Mouse (Mus musculus) CH12.LX (cell line): ENCODE measurements around the gene Ctsh. TPM values are rescaled to one million over a fixed set of nuclear protein-coding genes. Genes with fewer than 3 reads are reported as not detected.

Source experiments
- DNase-seq: peaks from one replicate; pipeline ENCODE4 v3.0.0-alpha.2; 2013; ENCODE audit errors: extremely low read depth
- H3K27ac ChIP-seq: 2 replicates; pipeline ENCODE4 v1.5.1; 2012; ENCODE audit warnings: low read depth, mild to moderate bottlenecking, control low read depth, moderate library complexity; ENCODE audit not compliant: insufficient read depth
- H3K27me3 ChIP-seq: replicated peaks from 2 replicates; pipeline ENCODE3; 2012; ENCODE audit warnings: inconsistent platforms
- H3K36me3 ChIP-seq, 2 experiments: replicated peaks in 1 of 2; 2 replicates each; pipeline versions ENCODE3 to v1.6.1; 2012; ENCODE audit warnings: inconsistent platforms in 1 of 2, low read length in 1 of 2, mild to moderate bottlenecking in 1 of 2, mixed read lengths in 1 of 2, moderate library complexity in 1 of 2; ENCODE audit not compliant: control insufficient read depth in 1 of 2, insufficient read depth in 1 of 2
- H3K4me1 ChIP-seq, 2 experiments: 2 replicates each; pipeline ENCODE4 v1.6.1; 2012; ENCODE audit warnings: inconsistent platforms in 1 of 2, moderate library complexity in 1 of 2; ENCODE audit not compliant: insufficient read depth in 2 of 2, control insufficient read depth in 1 of 2
- H3K4me2 ChIP-seq: 2 replicates; pipeline ENCODE4 v1.6.1; 2012; ENCODE audit warnings: low read depth, mild to moderate bottlenecking, control low read depth; ENCODE audit not compliant: poor library complexity, insufficient read depth, severe bottlenecking
- H3K4me3 ChIP-seq, 3 experiments: fragments of 150-350 bp in 1 of 3; sonication (generic) in 1 of 3; replicated peaks in 1 of 3; 2 replicates each; pipeline versions ENCODE3 to v1.5.1; 2011 to 2012; ENCODE audit warnings: low read depth in 2 of 3, low read length in 2 of 3, mild to moderate bottlenecking in 2 of 3, moderate library complexity in 2 of 3, control low read depth in 1 of 3, improper control_type of control experiment in 1 of 3, inconsistent platforms in 1 of 3, mixed read lengths in 1 of 3; ENCODE audit not compliant: poor library complexity in 1 of 3
- H3K79me2 ChIP-seq: replicated peaks from 2 replicates; pipeline ENCODE4 v1.6.1; 2012; ENCODE audit warnings: mild to moderate bottlenecking, moderate library complexity; ENCODE audit not compliant: control insufficient read depth, poor library complexity, insufficient read depth, severe bottlenecking; ENCODE audit errors: extremely low read depth
- H3K9ac ChIP-seq: 2 replicates; pipeline ENCODE4 v1.6.1; 2012; ENCODE audit warnings: low read depth, mild to moderate bottlenecking, control low read depth, moderate library complexity; ENCODE audit not compliant: insufficient read depth
- H3K9me3 ChIP-seq: replicated peaks from 2 replicates; pipeline ENCODE3; 2012; ENCODE audit warnings: low read length, inconsistent platforms, mixed read lengths
- BHLHE40 ChIP-seq: IDR thresholded peaks from 2 replicates; pipeline ENCODE4 v1.6.1; 2011; ENCODE audit warnings: mild to moderate bottlenecking, low read depth, low read length, improper control_type of control experiment
- CTCF ChIP-seq, 2 experiments: IDR thresholded peaks in 1 of 2; conservative IDR thresholded peaks in 1 of 2; 2 replicates each; pipeline ENCODE4 v1.5.1; 2011 to 2012; ENCODE audit warnings: low read depth in 2 of 2, low read length in 2 of 2, improper control_type of control experiment in 1 of 2, inconsistent platforms in 1 of 2, mild to moderate bottlenecking in 1 of 2, moderate library complexity in 1 of 2
- EP300 ChIP-seq: IDR thresholded peaks from 2 replicates; pipeline ENCODE4 v1.6.1; 2011; ENCODE audit warnings: low read length, improper control_type of control experiment
- ETS1 ChIP-seq: conservative IDR thresholded peaks from 2 replicates; pipeline ENCODE4 v1.6.1; 2012; ENCODE audit warnings: low read depth, mild to moderate bottlenecking, inconsistent platforms, low read length, improper control_type of control experiment, moderate library complexity
- GABPA ChIP-seq: IDR thresholded peaks from 2 replicates; pipeline ENCODE4 v1.6.1; 2012; ENCODE audit warnings: low read depth, low read length, improper control_type of control experiment, inconsistent platforms; ENCODE audit not compliant: insufficient replicate concordance
- IRF4 ChIP-seq: IDR thresholded peaks from 2 replicates; pipeline ENCODE4 v1.6.1; 2014; ENCODE audit warnings: low read depth, mild to moderate bottlenecking, inconsistent platforms, low read length, improper control_type of control experiment
- JUN ChIP-seq: IDR thresholded peaks from 2 replicates; pipeline ENCODE4 v1.6.1; 2011; ENCODE audit warnings: low read depth, mild to moderate bottlenecking, low read length, improper control_type of control experiment, moderate library complexity; ENCODE audit not compliant: insufficient read depth
- JUND ChIP-seq: conservative IDR thresholded peaks from 2 replicates; pipeline ENCODE4 v1.6.1; 2011; ENCODE audit warnings: low read depth, low read length, improper control_type of control experiment
- KAT2A ChIP-seq: IDR thresholded peaks from 2 replicates; pipeline ENCODE4 v1.6.1; 2012; ENCODE audit warnings: low read length, improper control_type of control experiment, inconsistent platforms; ENCODE audit not compliant: insufficient replicate concordance
- MAX ChIP-seq: IDR thresholded peaks from 2 replicates; pipeline ENCODE4 v1.6.1; 2011; ENCODE audit warnings: low read length, improper control_type of control experiment
- MAZ ChIP-seq: IDR thresholded peaks from 2 replicates; pipeline ENCODE4 v1.6.1; 2012; ENCODE audit warnings: low read depth, mild to moderate bottlenecking, inconsistent platforms, low read length, improper control_type of control experiment, moderate library complexity
- MXI1 ChIP-seq: IDR thresholded peaks from 2 replicates; pipeline ENCODE4 v1.6.1; 2011; ENCODE audit warnings: mild to moderate bottlenecking, low read depth, low read length, improper control_type of control experiment
- MYC ChIP-seq: IDR thresholded peaks from 2 replicates; pipeline ENCODE4 v1.6.1; 2011; ENCODE audit warnings: low read depth, mild to moderate bottlenecking, improper control_type of control experiment, low read length
- PAX5 ChIP-seq: IDR thresholded peaks from 2 replicates; pipeline ENCODE4 v1.6.1; 2012; ENCODE audit warnings: low read length, inconsistent platforms, mixed read lengths
- SMC3 ChIP-seq: IDR thresholded peaks from 2 replicates; pipeline ENCODE4 v1.6.1; 2011; ENCODE audit warnings: low read depth, low read length, improper control_type of control experiment
- TCF12 ChIP-seq: IDR thresholded peaks from 2 replicates; pipeline ENCODE4 v1.6.1; 2014; ENCODE audit warnings: low read depth, mild to moderate bottlenecking, inconsistent platforms, low read length, improper control_type of control experiment
- USF2 ChIP-seq: conservative IDR thresholded peaks from 2 replicates; pipeline ENCODE4 v1.6.1; 2011; ENCODE audit warnings: low read depth, low read length, improper control_type of control experiment
- ZKSCAN1 ChIP-seq: IDR thresholded peaks from 2 replicates; pipeline ENCODE4 v1.6.1; 2012; ENCODE audit warnings: low read depth, inconsistent platforms, low read length, improper control_type of control experiment, borderline replicate concordance
- ZNF384 ChIP-seq: IDR thresholded peaks from 2 replicates; pipeline ENCODE4 v1.6.1; 2012; ENCODE audit warnings: low read depth, low read length, improper control_type of control experiment, inconsistent platforms
- dilution Hi-C: fragments of 300-500 bp; cut with MboI; formaldehyde crosslinking; loops from 2 replicates; pipeline ENCODE4 v1.14.3; 2020; ENCODE audit warnings: low sequenced_read_pairs; ENCODE audit not compliant: extremely low pct_unique_long_range_greater_than_20kb, extremely low pct_ligation_motif_present
- in situ Hi-C: fragments of 300-500 bp; cut with MboI; formaldehyde crosslinking; loops from 3 replicates; pipeline ENCODE4 v1.14.3; 2019; ENCODE audit warnings: low sequenced_read_pairs, low pct_ligation_motif_present, low pct_unique_long_range_greater_than_20kb, mixed read lengths
- polyA plus RNA-seq: library from polyadenylated mRNA; unstranded; fragments of >175 nt; gene quantifications from 2 replicates; pipeline ENCODE4 v1.2.1, GENCODE M21; 2012; ENCODE audit warnings: low read depth; ENCODE audit not compliant: insufficient read length
- total RNA-seq, 2 experiments: library from RNA; depleted of rRNA; stranded (reverse); fragments of 300-350 nt in 1 of 2; fragments of >200 nt in 1 of 2; gene quantifications; 2 replicates each; pipeline ENCODE4 v1.2.3; 2012 to 2014

Ctsh gene
- total and polyA plus RNA-seq, 3 experiments: 133 to 316 (median 256) TPM

DNA sequence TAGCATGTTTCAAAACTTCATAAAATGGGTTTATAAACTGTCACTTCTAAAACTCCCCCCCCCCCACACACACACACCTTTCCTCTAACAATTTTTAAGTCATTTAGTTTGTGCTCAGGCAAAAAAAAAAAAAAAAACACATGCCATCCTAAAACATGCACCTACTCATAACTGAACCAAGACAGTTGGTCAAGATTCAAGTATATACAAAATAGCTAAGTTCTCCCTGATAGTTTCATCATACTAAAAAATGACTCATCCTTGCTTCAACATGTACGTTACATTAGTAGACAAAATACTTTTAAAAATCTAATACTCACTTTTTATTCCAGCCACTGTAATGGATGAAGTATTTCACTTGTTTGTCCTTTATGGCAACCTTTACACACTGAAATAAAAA, 53.0 kb downstream of the Ctsh start:
- Histone ChIP-seq H3K36me3 (peaks cover 28 to 67% of the 10 kb centered on the region in 2 experiments), H3K27me3 (no peaks in the 10 kb centered on the region), H3K9me3 (no peaks in the 10 kb centered on the region), H3K4me2 (no peak overlapping the region), H3K27ac (no peak overlapping the region), H3K4me3 (no peak overlapping the region), H3K79me2 (peaks cover 92% of the 10 kb centered on the region), H3K4me1 (peaks cover 4 to 59% of the 10 kb centered on the region in 2 experiments), H3K9ac (no peak overlapping the region)
- no peak for DNase-seq
- TF ChIP-seq CTCF (conservative IDR thresholded peaks at IDR 0.05 in 1 of 2, IDR thresholded peaks at IDR 0.05 in 1 of 2; ENCODE audit: low read depth in 2 of 2, low read length in 2 of 2) (no peak), IRF4 (0 out of 2 replicates have a peak, but pooled peaks have one; percentile 22), ZNF384 (peak; percentile 77), JUND (0 out of 2 replicates have a peak, but pooled peaks have one; percentile 30), SMC3 (no peak), MXI1 (no peak)
- dilution Hi-C loops (no loop called here), in situ Hi-C loops (no loop called here)

DNA sequence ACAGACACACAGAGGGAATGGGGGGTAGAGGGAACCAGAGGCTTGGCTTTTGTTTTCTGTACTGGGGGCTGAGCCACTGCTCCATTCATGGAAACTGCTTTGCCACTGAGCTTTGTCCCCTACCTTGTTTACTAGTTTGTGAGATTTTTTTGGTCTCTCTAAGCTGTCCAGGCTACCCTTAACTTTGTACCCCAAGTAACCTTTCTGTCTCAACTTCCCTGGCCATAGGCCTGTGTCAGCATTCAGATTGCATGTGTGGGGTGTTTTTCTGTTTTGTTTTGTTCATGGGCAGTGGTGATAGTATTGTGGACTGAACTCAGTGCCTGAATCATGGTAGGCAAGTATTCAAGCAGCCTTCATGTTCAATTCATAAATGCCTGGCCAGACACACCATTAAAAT, 54.3 kb downstream of the Ctsh start:
- peaks cover 26 to 54% of the 10 kb centered on the region in 2 experiments for H3K36me3 ChIP-seq
- H3K9me3 ChIP-seq: no peaks in the 10 kb centered on the region
- H3K4me1 ChIP-seq: peaks cover 4 to 59% of the 10 kb centered on the region in 2 experiments
- in situ Hi-C loops (no loop called here), dilution Hi-C loops (no loop called here)
- no peak overlapping the region for H3K9ac ChIP-seq
- no peak overlapping the region for H3K4me2 ChIP-seq
- no peak overlapping the region for H3K4me3 ChIP-seq
- DNase-seq: no peak
- H3K79me2 ChIP-seq: peaks cover 94% of the 10 kb centered on the region
- TF ChIP-seq KAT2A: no peak
- TF ChIP-seq TCF12: no peak
- TF ChIP-seq JUN: no peak
- no peak for TF ChIP-seq MAX
- TF ChIP-seq SMC3: no peak
- no peak for TF ChIP-seq ZKSCAN1
- no peak for TF ChIP-seq ETS1
- no peaks in the 10 kb centered on the region for H3K27me3 ChIP-seq
- no peak overlapping the region for H3K27ac ChIP-seq

DNA sequence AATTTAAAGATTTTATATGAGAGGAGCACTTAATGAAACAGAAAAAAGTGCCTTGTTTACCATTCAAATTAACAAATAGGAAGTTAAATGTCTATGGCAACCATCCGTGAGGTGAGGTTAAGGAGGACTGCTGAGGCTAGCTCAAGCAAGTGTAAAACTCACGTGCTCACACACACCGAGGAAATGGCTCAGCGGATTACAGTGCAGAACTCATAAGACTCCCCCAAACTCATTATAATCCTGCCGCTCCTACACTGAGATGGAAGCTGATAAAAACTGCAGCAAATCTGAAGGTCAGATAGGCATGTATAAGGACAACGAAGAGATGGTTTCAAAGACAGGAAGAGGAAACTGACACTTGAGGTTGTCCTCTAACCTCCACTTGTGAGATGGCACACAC, 55.4 kb downstream of the Ctsh start:
- in situ Hi-C loops: no loop called here
- Histone ChIP-seq H3K4me2 (peak overlapping the region; percentile 51; the same call in 1 of the 2 replicates), H3K36me3 (peaks cover 18 to 44% of the 10 kb centered on the region in 2 experiments), H3K27ac (no peak overlapping the region), H3K4me3 (no peak overlapping the region), H3K79me2 (peaks cover 89% of the 10 kb centered on the region), H3K9me3 (no peaks in the 10 kb centered on the region), H3K9ac (no peak overlapping the region), H3K27me3 (no peaks in the 10 kb centered on the region), H3K4me1 (peaks cover 4 to 59% of the 10 kb centered on the region in 2 experiments)
- TF ChIP-seq EP300: no peak
- TF ChIP-seq MAZ: no peak
- no peak for TF ChIP-seq PAX5
- no peak for TF ChIP-seq MYC
- no peak for TF ChIP-seq USF2
- no peak for TF ChIP-seq IRF4
- no peak for TF ChIP-seq ZKSCAN1
- TF ChIP-seq GABPA: no peak
- peak; percentile 59 for TF ChIP-seq BHLHE40
- no peak for DNase-seq
- dilution Hi-C loops: no loop called here
